Comparison of ENCODE assay signal across 16 mouse cellular contexts in the genomic region with DNA sequence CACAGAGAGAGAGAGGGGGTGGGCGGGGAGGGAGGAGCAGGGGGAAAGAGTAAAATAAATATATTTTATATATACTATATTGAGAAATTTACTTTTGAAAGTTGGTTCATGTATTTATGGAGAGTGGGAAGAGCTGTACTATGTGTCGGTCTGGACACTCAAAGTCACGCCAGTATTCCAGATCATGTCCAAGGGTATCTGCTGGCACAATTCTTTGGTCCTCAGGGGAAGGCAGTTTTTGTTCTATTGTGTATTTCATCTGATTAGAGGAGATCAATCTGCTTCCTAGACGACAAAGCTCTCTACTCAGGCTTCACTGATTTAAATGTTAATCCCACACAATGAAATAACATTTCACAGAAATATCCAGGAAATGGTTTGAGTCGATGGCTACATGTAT.
"Had no signal": no experiment of that assay in that cellular context is flagged by ENCODE, and none has a peak within 500 bp of the region (broad histone marks: within the 10 kb centered on the region; RNA-seq: fewer than 3 reads in every experiment).

No protein-coding gene starts in this region.

- H3K9ac ChIP-seq: neural tube, embryonic 13.5 days; neural tube, embryonic 15.5 days; stomach, embryonic 15.5 days had no signal

- H3K4me3 ChIP-seq: neural tube, embryonic 13.5 days; neural tube, embryonic 15.5 days; stomach, embryonic 15.5 days had no signal

- H3K4me2 ChIP-seq: neural tube, embryonic 13.5 days; neural tube, embryonic 15.5 days; stomach, embryonic 15.5 days had no signal

- DNase-seq: retina, postnatal 1 day; right cerebral cortex, adult 18-20 months; right cerebral cortex, postnatal 14 days; right cerebral cortex, postnatal 25 days; right cerebral cortex, postnatal 4 days; spleen, adult 18-20 months; thymus, adult 18-20 months; thymus, adult 2 months; thymus, postnatal 14 days; thymus, postnatal 25 days; thymus, postnatal 36 days; thymus, postnatal 4 days had no signal

- H3K4me1 ChIP-seq: neural tube, embryonic 13.5 days; neural tube, embryonic 15.5 days; stomach, embryonic 15.5 days had no signal

- H3K27ac ChIP-seq: neural tube, embryonic 13.5 days; neural tube, embryonic 15.5 days; stomach, embryonic 15.5 days; stomach, postnatal 0 days had no signal

- H3K9me3 ChIP-seq: neural tube, embryonic 13.5 days; neural tube, embryonic 15.5 days; stomach, embryonic 15.5 days had no signal

- H3K27me3 ChIP-seq: neural tube, embryonic 13.5 days; neural tube, embryonic 15.5 days; stomach, embryonic 15.5 days had no signal

- H3K36me3 ChIP-seq: neural tube, embryonic 13.5 days; neural tube, embryonic 15.5 days; stomach, embryonic 15.5 days had no signal
